Mouse (Mus musculus) CH12F3 (cell line): ENCODE results near the gene Sgtb.

Source experiments
- in situ Hi-C: fragments of 300-500 bp; cut with MboI; formaldehyde crosslinking; loops from 2 replicates; pipeline ENCODE4 v1.14.3; 2020; ENCODE audit warnings: low sequenced_read_pairs

Gene Sgtb

GRCm38 (mm10) chr13:104177796-104178649, 68.5 kb downstream of the Sgtb start, which contains the start of gene Trappc13:
Gene Trappc13 (minus strand): TSS chr13:104178469.
- in situ Hi-C loops, result no loop called here

GRCm38 (mm10) chr13:104178650-104179121, 69.1 kb downstream of the Sgtb start, which contains the start of gene Trim23:
Gene Trim23 (plus strand): TSS chr13:104178797.
- in situ Hi-C loops, result no loop called here

GRCm38 (mm10) chr13:104179176-104179888, 69.8 kb downstream of the Sgtb start:
- in situ Hi-C loops, result no loop called here

- in situ Hi-C loops, result no loop called here
These were observed 77.8 kb downstream of the Sgtb start for GRCm38 (mm10) chr13:104187357-104187756.
